Mouse (Mus musculus): ENCODE data around the gene Mical1.

DNA sequence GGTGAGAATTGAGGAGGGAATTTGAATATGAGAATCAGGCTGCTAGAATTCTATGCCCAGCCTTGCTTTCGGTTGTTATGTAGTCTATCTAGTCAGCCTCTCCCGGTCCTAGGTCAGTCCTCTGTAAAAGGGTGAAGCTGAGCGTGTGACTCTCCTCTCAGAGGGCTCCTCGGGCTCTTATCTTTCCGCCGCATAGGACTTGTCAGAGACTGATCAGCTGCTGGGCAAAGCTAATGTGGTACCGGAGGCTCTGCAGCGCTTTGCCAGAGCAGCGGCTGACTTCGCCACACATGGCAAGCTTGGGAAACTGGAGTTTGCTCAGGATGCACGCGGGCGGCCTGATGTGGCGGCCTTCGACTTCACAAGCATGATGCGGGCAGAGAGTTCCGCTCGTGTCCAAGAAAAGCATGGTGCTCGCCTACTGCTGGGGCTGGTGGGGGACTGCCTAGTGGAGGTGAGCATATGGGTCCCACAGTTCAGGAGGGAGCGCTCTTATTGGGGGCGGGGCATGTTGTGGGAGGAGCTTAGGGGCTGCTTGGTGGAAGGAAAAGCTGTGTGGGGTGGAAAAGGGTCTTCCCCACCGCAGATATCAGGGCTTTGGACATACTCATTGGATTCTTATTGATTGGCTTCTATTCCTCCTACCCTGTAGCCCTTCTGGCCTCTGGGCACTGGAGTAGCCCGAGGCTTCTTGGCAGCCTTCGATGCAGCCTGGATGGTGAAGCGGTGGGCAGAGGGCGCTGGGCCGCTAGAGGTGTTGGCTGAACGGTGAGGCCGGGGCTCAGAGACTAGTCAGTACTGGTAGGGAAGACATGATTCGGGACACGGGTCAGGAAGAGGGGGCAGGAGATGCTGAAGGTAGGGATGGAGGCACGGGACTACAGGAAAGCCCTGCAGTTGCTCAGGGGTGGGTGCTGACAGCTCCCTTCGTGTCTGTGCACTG lies 5.1 kb downstream of the Mical1 start:
- TF ChIP-seq CTCF (IDR thresholded peaks at IDR 0.05; ENCODE audit: low read depth): no peak
- no peak for TF ChIP-seq EP300 (IDR thresholded peaks at IDR 0.05; ENCODE audit: low read depth)
